Mouse (Mus musculus) ES-Bruce4 (cell line): ENCODE measurements around the gene Atxn7l1.

Source experiments
- CTCF ChIP-seq: IDR thresholded peaks from one replicate; pipeline ENCODE4 v1.8.1; 2011; ENCODE audit warnings: low read depth, low read length
- EP300 ChIP-seq: IDR thresholded peaks from 2 replicates; pipeline ENCODE4 v1.6.1; 2011; ENCODE audit warnings: low read depth, low read length; ENCODE audit not compliant: insufficient read depth
- POLR2A ChIP-seq: IDR thresholded peaks from one replicate; pipeline ENCODE4 v1.8.1; 2011; ENCODE audit warnings: low read length; ENCODE audit not compliant: insufficient read depth

- TF ChIP-seq CTCF = no peak
- TF ChIP-seq POLR2A = no peak
- no peak for TF ChIP-seq EP300
Observed at GRCm38 (mm10) chr12:33180421-33180820, 32.9 kb downstream of the Atxn7l1 start.
